Mouse (Mus musculus) liver, postnatal 0 days (tissue): ENCODE results near the gene Atp2b1. TPM values are rescaled to one million over a fixed set of nuclear protein-coding genes. Genes with fewer than 3 reads are reported as not detected.

Experiments used
- ATAC-seq: fragments of 200-750 bp; cut with Nextera tagmentation; 2 replicates; pipeline ENCODE4 v1.8.0; 2017; ENCODE audit warnings: mild to moderate bottlenecking, moderate library complexity
- DNase-seq: peaks from one replicate; pipeline ENCODE4 v3.0.0-alpha.2; 2016
- H3K27ac ChIP-seq: fragments of 300-500 bp; sonication (generic); 2 replicates; pipeline ENCODE4 v1.5.1; 2014; ENCODE audit warnings: antibody characterized with exemption, moderate library complexity, mild to moderate bottlenecking, low read depth
- H3K27me3 ChIP-seq: fragments of 300-500 bp; sonication (generic); 2 replicates; pipeline ENCODE4 v1.6.1; 2014; ENCODE audit warnings: low read length, control low read depth, mixed read lengths; ENCODE audit not compliant: insufficient read depth
- H3K36me3 ChIP-seq: fragments of 300-500 bp; sonication (generic); replicated peaks from 2 replicates; pipeline ENCODE4 v1.6.1; 2014; ENCODE audit warnings: mild to moderate bottlenecking, control low read depth, low read length, moderate library complexity, mixed read lengths; ENCODE audit not compliant: insufficient read depth
- H3K4me1 ChIP-seq: fragments of 300-500 bp; sonication (generic); 2 replicates; pipeline ENCODE4 v1.6.1; 2014; ENCODE audit warnings: antibody characterized with exemption, mild to moderate bottlenecking, control low read depth; ENCODE audit not compliant: insufficient read depth
- H3K4me2 ChIP-seq: fragments of 300-500 bp; sonication (generic); 2 replicates; pipeline ENCODE4 v1.6.1; 2014; ENCODE audit warnings: low read depth, mild to moderate bottlenecking, low read length, moderate library complexity, mixed read lengths
- H3K4me3 ChIP-seq: fragments of 300-500 bp; sonication (generic); 2 replicates; pipeline ENCODE4 v1.5.1; 2014; ENCODE audit warnings: low read depth, low read length
- H3K9ac ChIP-seq: fragments of 300-500 bp; sonication (generic); replicated peaks from 2 replicates; pipeline ENCODE4 v1.6.1; 2014; ENCODE audit warnings: mild to moderate bottlenecking, moderate library complexity
- H3K9me3 ChIP-seq: fragments of 300-500 bp; sonication (generic); 2 replicates; pipeline ENCODE4 v1.6.1; 2016; ENCODE audit warnings: mild to moderate bottlenecking, control low read depth, low read length, mixed read lengths
- CTCF ChIP-seq: sonication (generic); IDR thresholded peaks from 2 replicates; pipeline ENCODE4 v1.5.1; 2016; ENCODE audit warnings: antibody characterized with exemption, low read depth
- EP300 ChIP-seq: IDR thresholded peaks from 2 replicates; pipeline ENCODE4 v1.6.1; 2016; ENCODE audit warnings: antibody characterized with exemption, low read depth, mild to moderate bottlenecking
- WGBS: fragments of 180-500 bp; shearing (Covaris S2); extraction: QIAGEN DNeasy Blood & Tissue Kit; methylation state at CpG from one replicate; pipeline ENCODE4 v1.1.7; 2014; ENCODE audit not compliant: insufficient replicate concordance; 5-methylcytosine and 5-hydroxymethylcytosine counted together
- polyA plus RNA-seq: library from polyadenylated mRNA; unstranded; fragments of >200 nt; fragmentation: Nextera tagmentation; extraction: Ambion mirVana; gene quantifications from 2 replicates; pipeline ENCODE4 v1.2.1, GENCODE M21; 2015

The Atp2b1 gene
- polyA plus RNA-seq, 1 experiment from 2014 or later, result 37.0 TPM

- no peak for DNase-seq
- Histone ChIP-seq H3K27ac (no peak overlapping the region), H3K36me3 (peaks cover 6% of the 10 kb centered on the region; the same call in 1 of the 2 replicates), H3K4me1 (peaks cover 13% of the 10 kb centered on the region; the same call in 1 of the 2 replicates), H3K4me3 (no peak overlapping the region), H3K9ac (no peak overlapping the region), H3K9me3 (no peaks in the 10 kb centered on the region), H3K4me2 (no peak overlapping the region), H3K27me3 (no peaks in the 10 kb centered on the region)
- no peak for TF ChIP-seq EP300
- TF ChIP-seq CTCF, result no peak
- no peak for ATAC-seq
- 84% methylated on average over 6 of the region's 6 CpGs for WGBS
These were observed 61.4 kb downstream of the Atp2b1 start for GRCm38 (mm10) chr10:98975611-98976010.

- H3K9ac ChIP-seq, result no peak overlapping the region
- H3K27ac ChIP-seq, result no peak overlapping the region
- 79% methylated on average over 6 of the region's 6 CpGs for WGBS
- H3K4me1 ChIP-seq, result peaks cover 13% of the 10 kb centered on the region; the same call in 1 of the 2 replicates
- H3K4me2 ChIP-seq, result no peak overlapping the region
- DNase-seq, result no peak
- no peak for TF ChIP-seq EP300
- TF ChIP-seq CTCF, result no peak
- no peaks in the 10 kb centered on the region for H3K9me3 ChIP-seq
- H3K27me3 ChIP-seq, result no peaks in the 10 kb centered on the region
- ATAC-seq, result no peak
- H3K4me3 ChIP-seq, result no peak overlapping the region
- H3K36me3 ChIP-seq, result peaks cover 10% of the 10 kb centered on the region; the same call in 1 of the 2 replicates
These were observed 62.8 kb downstream of the Atp2b1 start for GRCm38 (mm10) chr10:98976877-98977494.

GRCm38 (mm10) chr10:98978766-98979165 is 64.6 kb downstream of the Atp2b1 start:
- ATAC-seq (no peak), DNase-seq (no peak)
- Histone ChIP-seq H3K36me3 (peaks cover 14% of the 10 kb centered on the region), H3K9ac (no peak overlapping the region), H3K4me2 (no peak overlapping the region), H3K4me3 (no peak overlapping the region), H3K9me3 (no peaks in the 10 kb centered on the region), H3K27ac (no peak overlapping the region), H3K27me3 (no peaks in the 10 kb centered on the region), H3K4me1 (peaks cover 8% of the 10 kb centered on the region; the same call in 1 of the 2 replicates)
- no peak for TF ChIP-seq EP300
- TF ChIP-seq CTCF, result no peak
- WGBS, result 76% methylated on average over 6 of the region's 6 CpGs

- WGBS, result 85% methylated on average over 7 of the region's 7 CpGs
These were observed 65.1 kb downstream of the Atp2b1 start for GRCm38 (mm10) chr10:98979296-98979695.

GRCm38 (mm10) chr10:98979951-98980350 is 65.7 kb downstream of the Atp2b1 start:
- ATAC-seq (no peak), DNase-seq (no peak)
- 82% methylated on average over 8 of the region's 8 CpGs for WGBS
- Histone ChIP-seq H3K9me3 (no peaks in the 10 kb centered on the region), H3K4me3 (no peak overlapping the region), H3K27ac (no peak overlapping the region), H3K27me3 (no peaks in the 10 kb centered on the region), H3K4me1 (peaks cover 4% of the 10 kb centered on the region; the same call in 1 of the 2 replicates), H3K9ac (no peak overlapping the region), H3K4me2 (no peak overlapping the region), H3K36me3 (peaks cover 14% of the 10 kb centered on the region)
- TF ChIP-seq CTCF (no peak), EP300 (no peak)

More at GRCm38 (mm10) chr10:98979296-98979695, 65.1 kb downstream of the Atp2b1 start:
- peaks cover 4% of the 10 kb centered on the region; the same call in 1 of the 2 replicates for H3K4me1 ChIP-seq
- H3K4me3 ChIP-seq, result no peak overlapping the region
- H3K9ac ChIP-seq, result no peak overlapping the region
- H3K27me3 ChIP-seq, result no peaks in the 10 kb centered on the region
- no peak for TF ChIP-seq CTCF
- TF ChIP-seq EP300, result no peak
- no peak for ATAC-seq
- H3K4me2 ChIP-seq, result no peak overlapping the region
- peaks cover 14% of the 10 kb centered on the region for H3K36me3 ChIP-seq
- H3K27ac ChIP-seq, result no peak overlapping the region
- H3K9me3 ChIP-seq, result no peaks in the 10 kb centered on the region
- no peak for DNase-seq

- H3K9me3 ChIP-seq, result no peaks in the 10 kb centered on the region
- no peak overlapping the region for H3K27ac ChIP-seq
- no peak for TF ChIP-seq CTCF
- no peak for TF ChIP-seq EP300
- ATAC-seq, result no peak
- no peaks in the 10 kb centered on the region for H3K4me1 ChIP-seq
- H3K9ac ChIP-seq, result no peak overlapping the region
- peaks cover 60% of the 10 kb centered on the region for H3K36me3 ChIP-seq
- H3K4me2 ChIP-seq, result no peak overlapping the region
- no peaks in the 10 kb centered on the region for H3K27me3 ChIP-seq
- WGBS, result 78% methylated on average over 3 of the region's 3 CpGs
- no peak for DNase-seq
- H3K4me3 ChIP-seq, result no peak overlapping the region
These were observed 77.8 kb downstream of the Atp2b1 start for GRCm38 (mm10) chr10:98991964-98992363.
